Mouse (Mus musculus) adrenal gland (tissue): ENCODE measurements at regions not wholly inside any gene's neighbourhood (a gene's known extent, or its start where the extent isn't known, plus 50 kb on each side); places are given as distances from the start of the nearest gene placed in this dataset.

Experiments used
- intact Hi-C: fragments of 180-260 bp; cut with DNase I; formaldehyde crosslinking; loops from one replicate; pipeline ENCODE4 v1.15.1; 2025

DNA sequence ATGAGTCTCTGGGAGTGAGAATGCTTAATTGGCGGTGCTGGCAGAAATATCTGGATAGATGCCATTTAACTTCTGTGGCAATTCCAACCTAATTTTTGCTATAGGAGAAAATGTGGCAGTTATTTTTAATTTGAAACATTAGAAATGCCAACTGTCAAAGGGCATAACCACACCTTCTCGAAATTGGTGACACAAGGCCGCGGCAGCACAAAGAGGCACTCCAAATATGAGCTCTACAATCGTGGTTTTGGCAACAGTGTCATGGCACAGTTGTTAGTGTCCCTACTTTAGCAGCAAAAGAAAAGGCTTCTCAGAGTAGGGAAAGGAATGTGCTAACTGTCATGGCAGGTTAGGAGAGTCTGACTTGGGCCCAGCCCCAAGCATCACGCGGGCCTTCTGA is 157.0 kb upstream of the Runx1 start:
- intact Hi-C loops: no loop called here

DNA sequence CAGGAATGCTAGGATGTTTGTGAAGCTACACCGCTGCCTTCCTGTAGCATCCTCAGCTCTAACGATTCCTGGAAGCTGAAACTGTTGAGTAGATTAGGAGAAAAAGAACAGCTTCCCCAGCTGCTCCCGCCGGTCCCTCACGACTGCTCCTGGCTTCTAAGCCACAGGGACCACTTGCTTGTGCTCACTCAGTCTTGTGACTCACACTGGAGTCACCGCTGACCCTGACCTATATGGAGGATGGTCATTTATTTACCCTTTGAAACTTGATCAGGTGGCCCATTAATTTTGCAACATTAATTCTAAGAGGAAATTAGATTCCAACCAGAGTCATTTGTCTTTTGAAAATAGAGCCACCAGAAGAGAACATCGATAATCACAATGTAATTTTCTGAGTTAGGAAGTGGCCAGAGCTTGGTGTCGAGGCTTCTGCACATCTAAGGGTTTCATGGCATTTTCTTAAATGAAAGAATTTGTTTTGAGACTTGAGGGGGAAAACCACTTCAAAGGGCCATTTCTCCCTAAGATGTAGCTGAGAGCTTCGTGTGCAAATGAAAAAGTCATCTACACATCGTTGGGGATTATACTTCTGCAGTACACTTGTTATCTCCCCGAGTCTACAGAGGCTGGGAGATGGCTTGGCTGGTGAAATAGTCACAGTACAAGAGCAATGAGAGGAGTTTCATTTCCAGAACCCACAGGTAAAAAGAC is 153.8 kb upstream of the Runx1 start:
- intact Hi-C loops: no loop called here

DNA sequence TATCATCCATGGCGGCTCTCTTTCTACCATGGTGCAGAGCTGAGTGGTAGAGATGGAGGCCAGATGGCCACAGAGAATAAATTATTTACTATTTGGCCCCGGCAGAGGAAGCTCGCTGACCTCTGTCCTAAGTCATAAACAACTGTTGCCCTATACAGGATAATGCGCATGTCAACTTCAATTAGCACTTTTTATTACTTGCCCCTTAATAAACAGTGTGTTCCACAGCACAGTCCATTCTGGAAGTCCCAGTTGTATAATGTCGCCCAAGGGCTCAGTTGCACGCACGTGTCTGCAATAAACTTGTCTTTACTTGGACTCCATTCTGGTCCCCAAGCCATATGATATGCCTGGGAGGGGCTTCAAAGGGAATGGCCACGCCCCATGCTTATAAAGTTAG is 150.1 kb upstream of the Runx1 start:
- intact Hi-C loops: no loop called here

DNA sequence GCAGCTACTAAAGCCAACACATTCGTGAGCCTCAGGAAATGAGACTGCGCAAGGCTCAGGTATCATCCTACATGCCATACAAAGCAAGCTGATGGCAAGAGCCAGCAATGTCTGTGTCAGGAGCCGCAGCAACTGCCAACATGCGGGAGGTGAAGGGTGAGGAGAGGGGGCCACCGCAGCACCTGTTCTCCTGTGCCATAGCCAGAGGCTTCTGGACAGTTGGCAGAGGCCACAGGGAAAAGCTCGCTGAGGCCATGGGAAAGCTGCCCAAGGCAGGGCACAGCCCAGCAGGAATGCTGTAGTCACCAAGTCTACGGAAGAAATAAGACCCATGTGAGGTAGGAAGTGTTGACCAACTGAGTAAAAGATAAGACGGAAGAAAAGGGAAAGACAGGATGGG is 149.1 kb upstream of the Runx1 start:
- intact Hi-C loops: no loop called here

DNA sequence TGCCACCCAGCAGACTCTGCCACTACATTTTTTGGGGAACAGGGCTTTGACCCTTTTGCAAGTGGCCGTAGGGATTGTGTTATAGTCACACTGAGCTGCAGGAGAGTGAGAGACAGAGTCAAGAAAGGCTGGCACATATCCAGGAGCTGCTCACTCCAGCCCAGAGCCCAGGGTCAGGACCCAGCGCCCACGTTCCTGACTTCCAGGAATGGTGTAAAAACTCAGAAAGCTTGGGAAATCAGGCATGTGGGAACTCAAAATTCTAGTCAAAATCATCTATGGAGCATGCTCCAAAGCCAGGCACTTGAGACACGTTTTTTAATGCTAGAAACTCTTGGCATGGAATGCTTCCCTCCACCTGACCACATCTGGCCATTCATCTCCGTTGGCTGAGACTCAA is 146.7 kb upstream of the Runx1 start:
- intact Hi-C loops: no loop called here

DNA sequence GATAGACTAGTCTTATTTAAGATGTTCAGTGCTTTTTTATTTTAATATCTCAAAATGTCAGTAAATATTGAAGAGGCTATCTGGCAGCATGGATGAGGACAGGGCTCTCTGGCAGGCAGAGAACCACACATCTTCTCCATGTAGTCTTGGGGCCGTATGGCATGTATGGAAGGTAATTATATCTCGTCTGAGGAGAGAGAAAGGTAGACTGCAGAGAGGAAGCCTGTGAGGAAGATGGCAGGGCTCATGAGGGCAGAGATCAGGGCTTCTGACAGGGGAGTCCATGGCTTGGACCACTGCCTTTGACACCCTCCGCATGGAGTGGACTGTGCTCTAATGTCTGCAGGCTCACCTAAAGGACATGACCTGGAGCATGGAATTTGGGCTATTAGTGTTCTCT is 146.0 kb upstream of the Runx1 start:
- intact Hi-C loops: no loop called here

DNA sequence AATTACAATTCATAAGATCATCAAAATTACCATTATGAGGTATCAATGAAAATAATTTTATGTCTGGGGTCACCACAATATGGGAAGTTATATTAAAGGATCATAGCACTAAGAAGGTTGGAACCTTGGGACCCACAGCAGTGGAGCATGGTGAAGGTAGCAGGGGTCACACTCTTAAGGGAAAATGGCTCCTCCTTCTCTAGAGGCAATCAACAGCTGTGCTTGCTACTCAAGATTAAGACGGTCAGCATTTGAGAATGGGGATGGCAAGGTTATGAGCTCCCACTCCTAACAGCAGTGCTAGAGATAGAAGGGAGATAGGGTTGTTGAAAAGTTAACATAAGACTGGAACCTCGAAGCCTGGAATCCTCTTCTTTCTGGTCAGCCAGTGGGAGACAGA is 144.6 kb upstream of the Runx1 start:
- intact Hi-C loops: no loop called here

DNA sequence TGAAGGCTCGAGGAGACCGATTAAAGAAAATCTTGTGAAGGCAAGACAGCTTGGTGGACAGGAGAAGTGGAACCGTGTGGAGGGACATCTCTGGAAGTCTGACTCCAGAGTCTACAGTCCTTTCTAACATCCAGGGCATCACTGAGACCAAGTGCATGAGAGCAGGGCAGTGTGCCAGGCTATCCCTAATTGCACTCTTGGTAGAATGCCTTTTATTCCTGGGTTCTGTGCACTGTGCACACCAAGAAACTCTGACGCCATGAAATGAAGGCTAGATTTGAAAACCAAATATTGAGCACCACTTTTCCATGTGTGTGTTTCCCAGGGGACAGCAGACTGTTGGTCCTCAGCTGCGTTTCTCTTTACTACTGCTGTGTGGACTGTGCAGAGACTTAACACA is 143.1 kb upstream of the Runx1 start:
- intact Hi-C loops: no loop called here

DNA sequence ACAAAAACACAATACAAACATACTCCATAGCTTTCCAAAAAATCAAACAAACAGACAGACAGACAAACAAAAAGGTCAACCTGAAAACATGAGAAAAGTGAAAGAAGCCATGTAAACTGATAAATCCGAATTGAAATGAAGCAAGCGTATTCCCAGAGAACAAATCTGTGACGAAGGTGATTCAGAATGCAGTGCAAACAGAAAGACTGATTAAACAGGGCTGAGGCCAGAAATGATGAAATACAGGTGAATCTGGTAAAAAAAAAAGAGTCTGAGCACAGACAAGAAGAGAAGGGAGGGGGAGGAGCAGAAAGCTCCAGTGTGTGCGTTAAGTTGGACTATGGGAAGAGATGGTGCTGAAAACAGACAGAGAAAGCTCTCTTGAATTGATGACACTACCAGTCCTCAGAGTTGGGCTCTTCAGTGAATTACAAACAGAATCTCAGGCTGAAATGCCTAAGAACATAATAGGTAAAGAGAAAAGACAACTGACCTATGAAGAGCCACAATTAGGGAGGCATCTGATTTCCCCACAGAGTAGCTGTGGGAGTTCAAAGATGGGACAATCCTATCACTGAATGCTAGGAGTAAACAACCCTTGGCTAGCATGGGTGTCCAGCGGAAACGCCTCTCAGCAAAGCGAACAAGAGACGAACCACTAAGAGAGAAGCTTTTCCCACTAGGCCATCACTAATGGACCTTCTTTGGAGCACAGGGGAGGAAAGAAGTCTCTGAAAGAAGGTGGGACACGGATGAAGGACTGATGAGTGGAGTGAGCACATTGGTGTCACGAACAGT is 140.3 kb upstream of the Runx1 start:
- intact Hi-C loops: no loop called here

DNA sequence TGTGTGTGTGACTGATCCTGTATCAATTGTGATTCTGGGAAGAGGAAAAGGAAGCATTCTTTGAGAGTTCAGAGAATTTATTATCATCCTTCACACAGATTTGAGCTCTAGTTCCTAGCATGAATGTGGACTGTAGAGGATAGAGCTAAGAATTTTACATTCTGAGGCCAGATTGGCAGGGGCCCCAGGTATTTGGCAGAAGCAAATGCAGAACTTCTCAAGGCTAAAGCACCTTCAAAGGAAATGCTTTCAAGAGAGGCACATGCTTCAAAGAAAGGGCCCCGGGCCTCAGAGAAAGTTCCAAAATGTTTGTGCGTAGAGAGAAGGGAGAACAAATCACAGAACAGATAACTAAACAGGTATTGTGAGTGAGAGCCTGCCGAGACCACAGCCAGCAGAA is 139.7 kb upstream of the Runx1 start:
- intact Hi-C loops: no loop called here

DNA sequence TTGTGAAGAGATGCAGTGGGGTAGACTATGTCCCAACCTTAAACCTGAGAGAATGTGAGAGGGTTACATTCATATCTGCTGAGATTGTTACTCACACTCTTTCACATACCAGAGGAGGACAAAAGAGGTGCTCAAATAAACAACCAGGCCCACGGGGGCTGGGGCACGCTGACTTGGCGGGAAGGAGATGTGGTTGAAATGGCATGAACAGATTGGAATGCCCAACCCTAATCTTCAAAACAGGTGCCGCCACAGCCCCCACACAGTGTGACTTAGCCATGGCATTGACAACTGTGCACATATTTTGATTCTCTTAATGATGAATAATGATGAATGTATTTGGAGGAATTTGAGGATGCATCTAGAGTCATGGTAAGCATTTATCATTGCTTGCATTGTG is 137.6 kb upstream of the Runx1 start:
- intact Hi-C loops: no loop called here

DNA sequence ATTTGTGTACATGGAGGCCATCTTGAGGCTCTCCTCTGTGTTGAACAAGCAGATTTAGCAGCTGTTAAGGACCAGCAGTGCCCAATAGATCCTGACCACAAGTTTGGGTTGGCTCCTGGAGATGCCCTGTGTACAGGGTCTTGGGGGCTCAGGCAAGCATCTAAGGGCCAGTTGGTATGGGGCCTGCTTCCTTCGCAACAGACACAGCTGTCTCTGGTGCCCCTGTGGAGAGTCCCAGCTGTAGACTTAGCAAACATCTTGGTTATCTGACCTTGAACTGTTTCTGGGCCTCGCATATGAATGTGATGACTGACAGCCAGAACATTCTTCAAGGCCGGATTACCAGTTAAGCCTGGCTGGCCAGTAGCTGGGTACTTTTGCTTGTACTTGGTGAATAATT is 135.4 kb upstream of the Runx1 start:
- intact Hi-C loops: no loop called here

DNA sequence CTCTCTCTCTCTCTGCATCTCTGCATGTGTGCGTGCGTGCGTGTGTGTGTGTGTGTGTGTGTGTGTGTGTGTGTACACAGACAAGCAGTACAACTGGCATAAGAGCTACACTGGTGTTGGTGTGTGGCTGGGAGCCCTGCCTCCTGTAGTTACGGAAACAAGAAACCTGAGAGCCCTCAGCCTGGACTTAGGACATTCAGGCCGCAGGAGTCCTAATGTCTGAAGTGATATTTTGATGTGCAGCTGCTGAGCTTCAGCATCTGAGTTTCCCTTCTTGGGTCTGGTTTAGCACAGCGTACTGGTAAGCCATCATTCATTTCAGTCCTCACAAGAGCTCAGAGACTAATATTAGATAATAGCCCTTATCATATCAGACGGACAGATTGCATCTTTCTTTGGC is 134.8 kb upstream of the Runx1 start:
- intact Hi-C loops: no loop called here

DNA sequence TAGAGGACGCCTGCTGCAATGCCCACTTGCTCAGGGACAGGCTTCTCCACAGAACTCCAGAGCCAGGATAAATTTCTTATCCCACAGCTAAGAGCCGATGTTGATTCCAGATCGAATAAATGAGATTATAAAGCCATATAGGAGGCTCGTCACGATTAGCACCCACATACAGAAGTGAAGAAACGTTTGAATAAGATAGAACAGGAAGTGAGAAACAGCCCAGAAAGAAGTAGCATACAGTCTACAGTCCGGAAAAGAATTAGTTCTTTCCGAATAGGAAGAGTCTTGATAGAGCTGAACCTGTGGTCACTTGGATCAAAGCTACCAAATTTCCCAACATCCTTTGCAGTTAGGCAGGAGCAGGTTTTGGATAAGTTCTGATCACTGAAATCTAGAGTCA is 133.0 kb upstream of the Runx1 start:
- intact Hi-C loops: no loop called here

DNA sequence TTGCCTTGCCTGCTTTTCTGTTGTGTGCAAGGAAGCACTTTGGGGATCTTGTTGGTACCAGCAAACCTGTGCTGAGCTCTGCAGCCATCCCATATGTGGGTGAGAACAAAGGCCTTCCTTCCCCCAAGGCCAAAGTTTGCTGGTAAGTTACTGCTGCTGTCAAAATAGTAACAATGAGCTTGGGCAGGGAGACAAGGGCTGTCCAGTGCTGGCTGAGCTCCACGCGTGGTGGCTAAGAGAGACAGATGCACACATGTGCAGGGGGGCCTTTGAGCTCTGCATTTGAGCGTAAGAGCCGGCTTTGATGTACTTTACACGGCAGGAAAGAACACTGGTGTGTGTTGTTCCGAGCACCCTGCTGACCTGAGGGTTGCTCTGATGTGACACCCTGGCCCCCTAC is 132.2 kb upstream of the Runx1 start:
- intact Hi-C loops: no loop called here

DNA sequence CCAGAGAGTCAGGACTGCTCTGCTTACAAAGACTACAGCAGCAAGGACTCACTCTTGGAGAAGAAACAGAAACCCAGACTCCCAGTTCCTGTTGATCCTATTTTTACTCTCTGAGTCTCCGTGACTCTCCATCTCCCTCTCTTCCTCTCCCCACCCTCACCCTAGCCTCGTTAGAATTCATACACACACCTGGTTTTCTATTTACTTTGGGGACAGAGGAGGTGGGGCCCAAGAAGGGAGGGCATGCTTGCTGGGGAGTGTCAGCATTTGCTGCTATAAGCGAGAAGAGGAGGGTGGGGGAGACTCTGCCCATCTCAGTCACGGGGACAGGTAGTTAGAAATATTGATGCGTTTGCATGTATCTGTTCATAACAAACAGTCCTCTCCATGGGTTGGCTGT is 129.6 kb upstream of the Runx1 start:
- intact Hi-C loops: no loop called here

DNA sequence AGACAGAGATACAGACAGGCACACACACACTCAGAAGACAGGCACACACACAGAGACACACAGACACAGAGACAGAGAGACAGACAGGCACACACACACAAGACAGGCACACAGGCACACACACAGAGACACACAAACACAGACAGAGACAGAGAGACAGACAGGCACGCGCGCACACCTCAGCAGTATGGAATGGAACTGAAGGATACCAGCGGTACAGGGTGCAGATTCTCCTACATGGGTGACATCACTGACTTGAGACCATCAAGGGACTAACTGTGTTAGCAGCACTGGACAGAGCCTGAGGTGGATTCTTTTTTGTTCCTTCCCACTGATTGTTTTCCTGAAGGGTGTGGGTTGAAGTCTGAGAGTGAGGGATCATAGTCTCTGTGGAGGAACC is 129.1 kb upstream of the Runx1 start:
- intact Hi-C loops: no loop called here

DNA sequence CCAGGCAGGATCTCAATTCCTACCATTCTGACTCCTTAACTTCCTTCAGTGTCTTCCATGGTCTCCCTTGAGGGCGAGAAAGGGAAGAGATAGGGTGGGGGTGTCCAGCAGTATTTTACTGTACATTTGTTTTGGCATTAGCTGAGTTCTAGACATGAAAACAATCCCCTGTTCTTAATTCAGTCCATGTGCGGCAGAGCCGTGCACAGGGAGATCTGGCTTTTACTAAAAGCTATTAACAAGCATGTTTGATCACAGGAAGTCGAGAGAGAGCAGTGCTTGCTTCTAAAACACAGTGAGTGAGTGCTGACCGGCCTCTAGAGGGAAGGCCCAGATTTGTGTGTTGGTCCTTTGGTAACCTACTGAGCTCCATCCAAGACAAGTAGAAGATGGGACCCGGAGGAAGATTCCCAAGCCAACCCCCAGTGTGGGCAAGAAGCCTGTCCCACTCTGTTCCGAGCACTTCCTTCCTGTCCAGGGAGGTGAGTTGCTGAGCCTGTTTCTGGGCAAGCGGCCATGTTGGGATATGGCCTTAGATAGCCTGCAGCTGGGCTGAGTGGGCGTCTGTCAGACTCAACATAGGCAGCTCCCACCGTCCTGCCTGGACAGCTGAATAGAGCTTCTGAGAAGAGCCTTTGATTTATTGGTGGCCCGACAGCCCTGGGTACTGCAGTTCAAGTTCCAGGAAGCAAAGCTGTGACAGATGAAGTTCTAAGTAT is 128.1 kb upstream of the Runx1 start:
- intact Hi-C loops: no loop called here

DNA sequence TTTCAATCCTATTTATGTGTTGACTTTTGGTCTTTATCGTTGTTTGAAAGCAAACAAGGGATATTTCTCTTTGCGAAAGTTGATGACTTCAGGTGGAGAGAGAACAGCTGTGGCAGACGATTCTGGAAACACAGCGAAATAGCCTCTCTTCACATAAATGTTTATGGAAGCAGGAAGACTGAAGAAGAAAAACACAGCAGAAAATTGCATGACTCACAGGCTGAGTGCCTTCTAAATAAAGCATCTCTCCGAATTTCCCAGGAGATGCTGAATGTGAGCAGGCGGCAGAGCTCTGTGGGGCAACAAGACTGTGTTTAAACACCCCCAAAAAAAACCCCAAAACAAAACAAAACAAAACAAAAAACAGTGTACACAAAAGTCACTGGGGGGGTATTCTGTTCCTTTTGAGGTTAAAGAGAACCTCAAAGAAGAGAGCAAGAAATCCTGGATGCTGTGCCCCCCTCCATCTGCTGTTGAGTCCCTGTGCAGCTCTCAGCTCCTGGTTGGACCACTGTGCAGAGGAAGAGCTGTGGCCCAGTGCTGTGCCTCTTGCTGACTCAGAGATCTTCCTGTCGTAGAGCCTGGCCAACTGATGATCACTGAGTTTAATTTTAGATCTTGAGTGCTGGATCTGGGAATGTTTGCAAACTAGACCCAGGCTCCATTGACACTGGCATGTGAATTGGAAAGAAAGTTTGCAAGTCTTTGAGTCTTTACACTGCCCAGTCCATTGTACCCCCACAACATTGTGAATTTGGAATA is 126.6 kb upstream of the Runx1 start:
- intact Hi-C loops: no loop called here

DNA sequence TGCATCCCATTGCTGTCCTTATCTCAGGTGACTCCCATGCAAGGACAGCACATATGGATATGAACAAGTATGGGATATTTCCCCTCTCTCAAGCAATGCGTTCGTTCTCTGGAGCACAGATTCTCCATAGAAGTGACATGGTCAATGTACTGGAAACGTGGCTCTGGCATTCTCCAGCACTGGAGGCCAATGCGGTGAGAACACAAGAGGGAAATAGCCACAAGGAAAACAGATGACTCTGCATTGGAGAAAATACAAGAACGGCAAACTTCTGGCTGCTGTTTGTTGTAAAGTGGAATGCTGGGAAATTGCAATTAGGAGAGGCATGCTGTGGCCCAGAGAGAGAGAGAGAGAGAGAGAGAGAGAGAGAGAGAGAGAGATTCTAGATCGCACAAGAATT is 125.6 kb upstream of the Runx1 start:
- intact Hi-C loops: no loop called here

DNA sequence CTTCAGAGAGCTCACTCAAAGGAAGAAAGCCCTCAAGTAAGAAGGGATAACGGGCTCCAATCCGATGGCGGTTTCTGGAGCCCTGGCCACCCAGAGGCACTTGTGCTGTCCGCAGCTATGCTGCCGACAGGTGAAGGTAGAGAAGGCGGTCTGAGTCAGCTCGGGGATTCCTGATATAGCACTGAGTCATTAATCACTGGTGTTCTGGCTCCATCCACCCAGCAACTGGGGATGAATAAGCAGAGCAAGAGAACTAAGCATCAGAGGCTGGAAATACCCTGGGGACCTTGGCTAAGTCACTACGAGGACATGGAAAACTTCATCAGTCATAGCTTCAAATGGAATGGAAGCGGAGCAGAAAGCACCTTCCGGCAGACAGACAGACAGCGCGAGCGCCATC is 122.5 kb upstream of the Runx1 start:
- intact Hi-C loops: no loop called here

DNA sequence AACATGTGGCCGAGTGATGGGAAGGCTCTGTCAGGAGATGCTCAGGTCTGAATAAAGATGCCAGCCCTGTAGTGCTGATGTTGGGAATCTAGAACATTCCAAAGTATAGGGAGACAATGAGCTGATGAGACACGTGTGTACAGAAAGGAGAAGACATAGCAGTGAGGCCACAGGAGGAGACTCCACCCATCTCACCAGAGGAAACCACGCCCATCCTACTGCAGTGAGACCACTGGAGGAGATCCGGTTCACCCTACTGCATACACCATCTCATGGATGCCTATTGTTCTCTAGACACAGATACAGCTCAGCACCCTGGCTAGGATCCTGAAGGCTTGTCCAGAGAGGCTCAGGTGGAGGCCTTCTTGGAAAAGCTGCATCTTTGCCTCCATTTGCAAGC is 120.6 kb upstream of the Runx1 start:
- intact Hi-C loops: no loop called here
